Mouse (Mus musculus): ENCODE results near the gene Sqor.

- TF ChIP-seq CTCF (IDR thresholded peaks at IDR 0.05; ENCODE audit: borderline replicate concordance, insufficient read depth, low read depth, low read length) (no peak), POLR2A (IDR thresholded peaks at IDR 0.05; ENCODE audit: borderline replicate concordance, insufficient read depth, low read length) (no peak)
Measured at GRCm38 (mm10) chr2:122720564-122720963, 44.5 kb upstream of the Sqor start.
